8 mouse cellular contexts compared by ENCODE assay signal in genomic region chr15:8442156-8442555, GRCm38 (mm10). TPM values are rescaled to one million over a fixed set of nuclear protein-coding genes. Genes with fewer than 3 reads are reported as not detected.
DNase-seq lines count a peak whose midpoint lies in the region; ATAC-seq and TF ChIP-seq lines count a peak whose summit lies in the region.

No protein-coding gene starts in this region.

- no peaks in the 10 kb centered on the region for H3K36me3 ChIP-seq in forebrain, embryonic 15.5 days
- no peaks in the 10 kb centered on the region for H3K36me3 ChIP-seq in kidney, adult 2 months (ENCODE audit: control insufficient read depth, insufficient read depth, low read length)
- no peaks in the 10 kb centered on the region for H3K36me3 ChIP-seq in midbrain, embryonic 10.5 days

- H3K4me3 ChIP-seq in forebrain, embryonic 15.5 days, result peak overlapping the region; percentile 87
- peak overlapping the region; percentile 58 for H3K4me3 ChIP-seq in kidney, adult 2 months (ENCODE audit: insufficient read depth, low read depth, low read length)
- H3K4me3 ChIP-seq in midbrain, embryonic 10.5 days, result peak overlapping the region; percentile 95

- peak overlapping the region; percentile 93 for H3K9ac ChIP-seq in forebrain, embryonic 15.5 days (replicated peaks)

- no peak for ATAC-seq in forebrain, embryonic 15.5 days (replicated peaks)

- H3K9me3 ChIP-seq in forebrain, embryonic 15.5 days, result no peaks in the 10 kb centered on the region
- no peaks in the 10 kb centered on the region for H3K9me3 ChIP-seq in midbrain, embryonic 10.5 days (replicated peaks)

- no peak for TF ChIP-seq CTCF in kidney, adult 2 months (conservative IDR thresholded peaks at IDR 0.05; ENCODE audit: insufficient read depth, insufficient read length, low read depth, low read length)

- peak overlapping the region; percentile 73 for H3K4me2 ChIP-seq in forebrain, embryonic 15.5 days (replicated peaks)

- 1% methylated on average over 11 of the region's 11 CpGs for WGBS in forebrain, embryonic 15.5 days
- 1% methylated on average over 11 of the region's 11 CpGs for WGBS in kidney, adult 2 months
- WGBS in midbrain, embryonic 10.5 days, result under 1% methylated on average over 11 of the region's 11 CpGs

- H3K27me3 ChIP-seq in forebrain, embryonic 15.5 days, result no peaks in the 10 kb centered on the region
- no peaks in the 10 kb centered on the region for H3K27me3 ChIP-seq in kidney, adult 2 months (replicated peaks; ENCODE audit: control insufficient read depth, insufficient read depth, low read length)
- H3K27me3 ChIP-seq in midbrain, embryonic 10.5 days (ENCODE audit: low read depth, poor library complexity, severe bottlenecking), result no peaks in the 10 kb centered on the region

- H3K27ac ChIP-seq in forebrain, embryonic 15.5 days (replicated peaks), result 0 out of 2 replicates have a peak overlapping the region, but pooled peaks have one; percentile 98
- peak overlapping the region; percentile 12; the same call in 1 of the 2 replicates for H3K27ac ChIP-seq in kidney, adult 2 months (ENCODE audit: insufficient read depth, low read depth, low read length)
- H3K27ac ChIP-seq in midbrain, embryonic 10.5 days (replicated peaks), result peak overlapping the region; percentile 95

- peak; percentile 24 to 36 for DNase-seq in cerebellum, postnatal 10 days
- no peak for DNase-seq in cerebellum, adult 11 months
- peak; percentile 58 for DNase-seq in R1 (ENCODE audit: low read depth, low spot score)
- DNase-seq in kidney, adult 2 months, result peak; percentile 40
- peak; percentile 74 for DNase-seq in midbrain, embryonic 10.5 days (ENCODE audit: low spot score)
- no peak for DNase-seq in natural killer cell, adult 2 months (ENCODE audit: low spot score in 2 of 2)
- no peak for DNase-seq in gastrocnemius, postnatal 10 days

- TF ChIP-seq POLR2A in kidney, adult 2 months (IDR thresholded peaks at IDR 0.05; ENCODE audit: low read depth, low read length), result no peak

- H3K4me1 ChIP-seq in forebrain, embryonic 15.5 days, result peaks cover 29% of the 10 kb centered on the region
- peaks cover 7% of the 10 kb centered on the region; the same call in 1 of the 2 replicates for H3K4me1 ChIP-seq in kidney, adult 2 months (ENCODE audit: control insufficient read depth, insufficient read depth, low read length)
- H3K4me1 ChIP-seq in midbrain, embryonic 10.5 days, result peaks cover 27% of the 10 kb centered on the region

RNA-seq across cellular contexts. Expression of gene Nipbl, which starts 2.1 kb away (rescaled TPM):
- polyA plus RNA-seq in forebrain, embryonic 15.5 days (2015; fragmentation: Nextera tagmentation; extraction: Ambion mirVana), result 20.5 and 21.4 TPM in 2 replicates
- 4.6 and 5.2 TPM in 2 replicates for polyA plus RNA-seq in kidney, adult 2 months (2012; rRNA removed)
- 15.8 and 17.9 TPM in 2 replicates for polyA plus RNA-seq in midbrain, embryonic 10.5 days (2016; fragmentation: Nextera tagmentation; extraction: Ambion mirVana)
- total RNA-seq in gastrocnemius, postnatal 10 days (2021), result 10 to 100 TPM; 27.1 to 32.0 TPM

Comparison
In these comparisons a context has a peak if more than half of its experiments do, and no peak if none do; other contexts are left out.
1. DNase-seq: peak in cerebellum, postnatal 10 days (2 of 2), R1 (single experiment), kidney, adult 2 months (single experiment) and midbrain, embryonic 10.5 days (single experiment); none in cerebellum, adult 11 months (single experiment), natural killer cell, adult 2 months (0 of 2) and gastrocnemius, postnatal 10 days (single experiment).
2. H3K27ac ChIP-seq: peak in every context shown above with its lines; median percentile 98 in forebrain, embryonic 15.5 days; 95 in midbrain, embryonic 10.5 days; 12 in kidney, adult 2 months.
3. Peak in every context shown above with its lines, with median percentiles within 50 percentile points of each other: H3K4me3 ChIP-seq.